Mouse (Mus musculus) testis, adult 2 months (tissue): ENCODE measurements around the gene Ubash3b. TPM values are rescaled to one million over a fixed set of nuclear protein-coding genes. Genes with fewer than 3 reads are reported as not detected.

ENCODE experiments used
- H3K27ac ChIP-seq: fragments of 200-500 bp; 2 replicates; pipeline ENCODE4 v1.5.1; 2012; ENCODE audit warnings: low read depth, low read length; ENCODE audit not compliant: control insufficient read depth, insufficient read depth
- H3K27me3 ChIP-seq: fragments of 200-500 bp; 2 replicates; pipeline ENCODE4 v1.6.1; 2012; ENCODE audit warnings: mild to moderate bottlenecking, low read length, moderate library complexity; ENCODE audit not compliant: control insufficient read depth, insufficient read depth
- H3K36me3 ChIP-seq: fragments of 200-500 bp; 2 replicates; pipeline ENCODE4 v1.6.1; 2012; ENCODE audit warnings: mild to moderate bottlenecking, low read length; ENCODE audit not compliant: control insufficient read depth, insufficient read depth
- H3K4me1 ChIP-seq: fragments of 200-500 bp; 2 replicates; pipeline ENCODE4 v1.6.1; 2012; ENCODE audit warnings: low read length; ENCODE audit not compliant: control insufficient read depth, insufficient read depth
- H3K4me3 ChIP-seq: fragments of 200-500 bp; 2 replicates; pipeline ENCODE4 v1.5.1; 2012; ENCODE audit warnings: low read depth, mild to moderate bottlenecking, low read length, moderate library complexity, mixed read lengths; ENCODE audit not compliant: control insufficient read depth
- CTCF ChIP-seq: fragments of 200-500 bp; IDR thresholded peaks from 2 replicates; pipeline ENCODE4 v1.5.1; 2012; ENCODE audit warnings: low read depth, mild to moderate bottlenecking, inconsistent platforms, low read length, moderate library complexity; ENCODE audit not compliant: control insufficient read depth, insufficient read depth, insufficient replicate concordance
- POLR2A ChIP-seq: fragments of 200-500 bp; IDR thresholded peaks from 2 replicates; pipeline ENCODE4 v1.6.1; 2012; ENCODE audit warnings: low read depth, mild to moderate bottlenecking, inconsistent platforms, low read length, moderate library complexity; ENCODE audit not compliant: control insufficient read depth
- polyA plus RNA-seq: library from polyadenylated mRNA; depleted of rRNA; stranded (reverse); fragments of >200 nt; gene quantifications from 2 replicates; pipeline ENCODE4 v1.2.3, GENCODE M21; 2012; rRNA removed

Ubash3b gene
- 1.3 and 1.6 TPM in 2 replicates for polyA plus RNA-seq

GRCm38 (mm10) chr9:41161413-41161812 is at the start of gene Ubash3b:
Gene Ubash3b, minus strand, starts transcription at chr9:41161697.
- H3K27ac ChIP-seq = no peak within 1 kb of the TSS
- 0 out of 2 replicates have a peak, but pooled peaks cover 2% of the 10 kb centered on the region for H3K27me3 ChIP-seq
- H3K4me3 ChIP-seq = no peak within 1 kb of the TSS
- TF ChIP-seq CTCF (no peak), POLR2A (no peak)
- H3K36me3 ChIP-seq = no peaks in the 10 kb centered on the region
- H3K4me1 ChIP-seq = peaks cover 6% of the 10 kb centered on the region

- Histone ChIP-seq H3K4me1 (peaks cover 4% of the 10 kb centered on the region), H3K27me3 (no peaks in the 10 kb centered on the region), H3K4me3 (peak overlapping the region; percentile 79), H3K36me3 (no peaks in the 10 kb centered on the region), H3K27ac (peak overlapping the region; percentile 50)
- peak; percentile 78; the same call in 1 of the 2 replicates for TF ChIP-seq CTCF
- TF ChIP-seq POLR2A = peak; percentile 91; the same call in 1 of the 2 replicates
These were observed 45.9 kb upstream of the Ubash3b start for GRCm38 (mm10) chr9:41207130-41208104.

GRCm38 (mm10) chr9:41206717-41207116 is 45.2 kb upstream of the Ubash3b start:
- H3K27ac ChIP-seq = no peak overlapping the region
- TF ChIP-seq CTCF (no peak), POLR2A (no peak)
- H3K27me3 ChIP-seq = no peaks in the 10 kb centered on the region
- H3K36me3 ChIP-seq = no peaks in the 10 kb centered on the region
- peak overlapping the region; percentile 79 for H3K4me3 ChIP-seq
- H3K4me1 ChIP-seq = peaks cover 4% of the 10 kb centered on the region

- H3K27me3 ChIP-seq = no peaks in the 10 kb centered on the region
- no peaks in the 10 kb centered on the region for H3K36me3 ChIP-seq
- peaks cover 4% of the 10 kb centered on the region for H3K4me1 ChIP-seq
- no peak for TF ChIP-seq CTCF
- TF ChIP-seq POLR2A = no peak
- H3K27ac ChIP-seq = no peak overlapping the region
- H3K4me3 ChIP-seq = peak overlapping the region; percentile 54
These were observed 43.8 kb upstream of the Ubash3b start for GRCm38 (mm10) chr9:41205267-41205666.

GRCm38 (mm10) chr9:41199456-41200252 is 38.2 kb upstream of the Ubash3b start:
- Histone ChIP-seq H3K27ac (no peak overlapping the region), H3K4me3 (peak overlapping the region; percentile 52), H3K36me3 (no peaks in the 10 kb centered on the region), H3K4me1 (peaks cover 12% of the 10 kb centered on the region), H3K27me3 (no peaks in the 10 kb centered on the region)
- TF ChIP-seq POLR2A (no peak), CTCF (no peak)

GRCm38 (mm10) chr9:41198501-41199265 is 37.2 kb upstream of the Ubash3b start:
- H3K36me3 ChIP-seq = no peaks in the 10 kb centered on the region
- H3K27ac ChIP-seq = no peak overlapping the region
- H3K4me1 ChIP-seq = peaks cover 12% of the 10 kb centered on the region
- peak overlapping the region; percentile 52 for H3K4me3 ChIP-seq
- H3K27me3 ChIP-seq = no peaks in the 10 kb centered on the region
- TF ChIP-seq POLR2A (no peak), CTCF (no peak)
